Mouse (Mus musculus) kidney, adult 18-20 months (tissue): ENCODE measurements around the gene Cyb5b.

Experiments used
- DNase-seq: peaks from one replicate; pipeline ENCODE4 v3.0.0; 2021

Cyb5b gene

GRCm38 (mm10) chr8:107233718-107234117 is 83.3 kb downstream of the Cyb5b start:
- no peak for DNase-seq
